Mouse (Mus musculus) intestine, embryonic 16.5 days (tissue): ENCODE data around the gene Tpst2. TPM values are rescaled to one million over a fixed set of nuclear protein-coding genes. Genes with fewer than 3 reads are reported as not detected.

Experiments used
- ATAC-seq: fragments of 200-750 bp; cut with Nextera tagmentation; 2 replicates; pipeline ENCODE4 v1.8.0; 2017; ENCODE audit warnings: moderate TSS enrichment, moderate library complexity
- H3K27ac ChIP-seq: fragments of 300-500 bp; sonication (generic); 2 replicates; pipeline ENCODE4 v1.5.1; 2014; ENCODE audit warnings: mild to moderate bottlenecking, low read length
- H3K27me3 ChIP-seq: fragments of 300-500 bp; sonication (generic); replicated peaks from 2 replicates; pipeline ENCODE4 v1.6.1; 2014; ENCODE audit warnings: low read length, control low read depth, mixed read lengths; ENCODE audit not compliant: control insufficient read depth, insufficient read depth
- H3K36me3 ChIP-seq: fragments of 300-500 bp; sonication (generic); 2 replicates; pipeline ENCODE4 v1.6.1; 2014; ENCODE audit warnings: low read length, control low read depth; ENCODE audit not compliant: control insufficient read depth, insufficient read depth
- H3K4me1 ChIP-seq: fragments of 300-500 bp; sonication (generic); 2 replicates; pipeline ENCODE4 v1.6.1; 2014; ENCODE audit warnings: low read length, control low read depth, mixed read lengths; ENCODE audit not compliant: control insufficient read depth, insufficient read depth
- H3K4me2 ChIP-seq: fragments of 300-500 bp; sonication (generic); 2 replicates; pipeline ENCODE4 v1.6.1; 2014; ENCODE audit warnings: low read depth, low read length, control low read depth
- H3K4me3 ChIP-seq: fragments of 300-500 bp; sonication (generic); 2 replicates; pipeline ENCODE4 v1.5.1; 2014; ENCODE audit warnings: mild to moderate bottlenecking, low read length
- H3K9ac ChIP-seq: fragments of 300-500 bp; sonication (generic); 2 replicates; pipeline ENCODE4 v1.6.1; 2014; ENCODE audit warnings: low read depth, low read length
- H3K9me3 ChIP-seq: fragments of 300-500 bp; sonication (generic); 2 replicates; pipeline ENCODE4 v1.6.1; 2016; ENCODE audit warnings: low read length, control low read depth; ENCODE audit not compliant: control insufficient read depth
- WGBS: fragments of 180-500 bp; shearing (Covaris S2); extraction: QIAGEN DNeasy Blood & Tissue Kit; methylation state at CpG from one replicate; pipeline ENCODE4 v1.1.7; 2014; 5-methylcytosine and 5-hydroxymethylcytosine counted together
- polyA plus RNA-seq: library from polyadenylated mRNA; unstranded; fragments of >200 nt; fragmentation: Nextera tagmentation; extraction: Ambion mirVana; gene quantifications from 2 replicates; pipeline ENCODE4 v1.2.1, GENCODE M21; 2015

Tpst2 gene
- polyA plus RNA-seq, 1 experiment from 2014 or later, result 52.0 TPM

- H3K9me3 ChIP-seq, result no peaks in the 10 kb centered on the region
- ATAC-seq, result no peak
- no peaks in the 10 kb centered on the region for H3K4me1 ChIP-seq
- H3K4me2 ChIP-seq, result no peak overlapping the region
- H3K9ac ChIP-seq, result no peak overlapping the region
- H3K4me3 ChIP-seq, result no peak overlapping the region
- no peaks in the 10 kb centered on the region for H3K36me3 ChIP-seq
- no peak overlapping the region for H3K27ac ChIP-seq
- peaks cover 6% of the 10 kb centered on the region for H3K27me3 ChIP-seq
- 84% methylated on average over 7 of the region's 7 CpGs for WGBS
These were observed 12.4 kb upstream of the Tpst2 start for GRCm38 (mm10) chr5:112264099-112264498.

- 0 out of 2 replicates have a peak, but pooled peaks have one; percentile 18 for ATAC-seq
- Histone ChIP-seq H3K9ac (no peak overlapping the region), H3K4me1 (no peaks in the 10 kb centered on the region)
These were observed 11.4 kb upstream of the Tpst2 start for GRCm38 (mm10) chr5:112265110-112265509.

GRCm38 (mm10) chr5:112265515-112265914 lies 11.0 kb upstream of the Tpst2 start:
- no peak overlapping the region for H3K4me2 ChIP-seq
- no peaks in the 10 kb centered on the region for H3K9me3 ChIP-seq
- no peak overlapping the region for H3K4me3 ChIP-seq
- no peaks in the 10 kb centered on the region for H3K36me3 ChIP-seq
- H3K27ac ChIP-seq, result 0 out of 2 replicates have a peak overlapping the region, but pooled peaks have one; percentile 10
- H3K4me1 ChIP-seq, result no peaks in the 10 kb centered on the region
- WGBS, result 10% methylated on average over 10 of the region's 10 CpGs
- H3K27me3 ChIP-seq, result peaks cover 14% of the 10 kb centered on the region
- peak; percentile 69 for ATAC-seq
- H3K9ac ChIP-seq, result no peak overlapping the region; the same call in 1 of the 2 replicates

More at GRCm38 (mm10) chr5:112265110-112265509, 11.4 kb upstream of the Tpst2 start:
- Histone ChIP-seq H3K9me3 (no peaks in the 10 kb centered on the region), H3K36me3 (no peaks in the 10 kb centered on the region), H3K4me2 (no peak overlapping the region), H3K4me3 (no peak overlapping the region), H3K27me3 (peaks cover 11% of the 10 kb centered on the region), H3K27ac (no peak overlapping the region)
- 77% methylated on average over 5 of the region's 5 CpGs for WGBS

- H3K4me1 ChIP-seq, result no peaks in the 10 kb centered on the region
- peak; percentile 54 for ATAC-seq
- 49% methylated on average over 9 of the region's 9 CpGs for WGBS
- no peak overlapping the region for H3K4me2 ChIP-seq
- no peaks in the 10 kb centered on the region for H3K36me3 ChIP-seq
- H3K27me3 ChIP-seq, result peaks cover 14% of the 10 kb centered on the region
- H3K9me3 ChIP-seq, result no peaks in the 10 kb centered on the region
- no peak overlapping the region for H3K4me3 ChIP-seq
- no peak overlapping the region for H3K9ac ChIP-seq
- 0 out of 2 replicates have a peak overlapping the region, but pooled peaks have one; percentile 10 for H3K27ac ChIP-seq
These were observed 10.3 kb upstream of the Tpst2 start for GRCm38 (mm10) chr5:112266011-112266777.

GRCm38 (mm10) chr5:112270764-112271541 lies 5.5 kb upstream of the Tpst2 start:
- WGBS, result 49% methylated on average over 24 of the region's 24 CpGs
- H3K36me3 ChIP-seq, result no peaks in the 10 kb centered on the region
- ATAC-seq, result no peak
- no peak overlapping the region for H3K9ac ChIP-seq
- peaks cover 6% of the 10 kb centered on the region for H3K4me1 ChIP-seq
- H3K27me3 ChIP-seq, result peaks cover 14% of the 10 kb centered on the region
- no peak overlapping the region for H3K4me2 ChIP-seq
- no peaks in the 10 kb centered on the region for H3K9me3 ChIP-seq
- no peak overlapping the region for H3K4me3 ChIP-seq
- no peak overlapping the region for H3K27ac ChIP-seq

GRCm38 (mm10) chr5:112272934-112273333 lies 3.6 kb upstream of the Tpst2 start:
- Histone ChIP-seq H3K4me1 (peaks cover 12% of the 10 kb centered on the region), H3K4me2 (no peak overlapping the region), H3K27me3 (peaks cover 14% of the 10 kb centered on the region), H3K27ac (no peak overlapping the region), H3K9ac (no peak overlapping the region), H3K36me3 (no peaks in the 10 kb centered on the region), H3K9me3 (no peaks in the 10 kb centered on the region), H3K4me3 (no peak overlapping the region)
- no peak for ATAC-seq
- 65% methylated on average over 2 of the region's 2 CpGs for WGBS

- no peaks in the 10 kb centered on the region for H3K9me3 ChIP-seq
- H3K4me2 ChIP-seq, result no peak overlapping the region
- no peak overlapping the region for H3K9ac ChIP-seq
- H3K36me3 ChIP-seq, result no peaks in the 10 kb centered on the region
- 47% methylated on average over 2 of the region's 2 CpGs for WGBS
- H3K4me1 ChIP-seq, result peaks cover 15% of the 10 kb centered on the region
- no peak overlapping the region for H3K4me3 ChIP-seq
- peaks cover 9% of the 10 kb centered on the region for H3K27me3 ChIP-seq
- ATAC-seq, result no peak
- H3K27ac ChIP-seq, result no peak overlapping the region
These were observed 2.6 kb upstream of the Tpst2 start for GRCm38 (mm10) chr5:112273746-112274463.

GRCm38 (mm10) chr5:112275021-112275804 lies 1.3 kb upstream of the Tpst2 start:
- Histone ChIP-seq H3K4me2 (peak overlapping the region; percentile 76), H3K4me1 (peaks cover 24% of the 10 kb centered on the region), H3K9ac (peak overlapping the region; percentile 14; the same call in 1 of the 2 replicates), H3K4me3 (no peak overlapping the region), H3K36me3 (no peaks in the 10 kb centered on the region), H3K27ac (no peak overlapping the region), H3K27me3 (0 out of 2 replicates have a peak, but pooled peaks cover 2% of the 10 kb centered on the region), H3K9me3 (no peaks in the 10 kb centered on the region)
- ATAC-seq, result no peak
- 45% methylated on average over 3 of the region's 4 CpGs for WGBS
